8 mouse cellular contexts compared by ENCODE assay signal in the genomic region with DNA sequence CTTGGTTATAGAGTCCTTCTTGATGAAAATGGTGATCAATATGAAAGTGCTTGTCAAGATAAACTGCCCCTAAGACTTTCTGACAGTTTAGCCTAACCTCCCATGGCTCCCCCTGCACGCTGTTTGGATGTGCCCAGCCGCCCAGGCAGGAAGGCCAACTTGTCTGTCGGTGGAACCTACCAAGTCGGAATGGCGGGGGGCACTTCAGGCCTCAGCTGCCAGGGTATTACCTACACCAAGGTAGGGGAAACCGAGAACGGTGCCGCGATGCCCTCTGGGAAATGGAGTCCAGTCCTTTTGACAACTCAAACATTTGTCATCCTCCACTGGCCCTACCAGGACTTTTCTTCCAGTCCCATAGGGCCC. TPM values are rescaled to one million over a fixed set of nuclear protein-coding genes. Genes with fewer than 3 reads are reported as not detected.
A peak's percentile ranks its signal among the peaks of the same experiment; 100 is the strongest.
DNase-seq lines count a peak whose midpoint lies in the region; ATAC-seq and TF ChIP-seq lines count a peak whose summit lies in the region.

No protein-coding gene starts in this region.

- no peak for TF ChIP-seq POLR2A in cortical plate, adult 2 months (IDR thresholded peaks at IDR 0.05; ENCODE audit: extremely low read depth, insufficient read depth, low read length)

- ATAC-seq in activated CD4-positive, CD25-positive, alpha-beta regulatory T cell, adult 4 months, result peak; percentile 76
- ATAC-seq in megakaryocyte progenitor cell, adult 5-6 weeks (replicated peaks; ENCODE audit: poor library complexity), result peak; percentile 90

- peak overlapping the region; percentile 64 for H3K27ac ChIP-seq in cortical plate, adult 2 months (ENCODE audit: insufficient read depth, low read length)

- no peak for TF ChIP-seq CTCF in cortical plate, adult 2 months (IDR thresholded peaks at IDR 0.05; ENCODE audit: extremely low read depth, insufficient read depth, low read length)

- peak; percentile 79 to 81 for DNase-seq in gastrocnemius, adult 8-10 months (ENCODE audit: low spot score in 2 of 2)
- peak; percentile 99 for DNase-seq in induced T-regulatory cell, adult 2 months (ENCODE audit: low read depth)
- peak; percentile 89 to 98 for DNase-seq in left cerebral cortex, adult 9 months (ENCODE audit: low spot score in 2 of 2)
- DNase-seq in right cerebral cortex, postnatal 14 days, result peak; percentile 96
- peak; percentile 93 for DNase-seq in urinary bladder, postnatal 36 days (ENCODE audit: low spot score in 2 of 2)

- H3K4me3 ChIP-seq in cortical plate, adult 2 months (ENCODE audit: insufficient read depth, low read length), result peak overlapping the region; percentile 82

- H3K4me1 ChIP-seq in cortical plate, adult 2 months (ENCODE audit: control insufficient read depth, insufficient read depth, low read length), result peaks cover 3% of the 10 kb centered on the region; the same call in 1 of the 2 replicates

RNA-seq across cellular contexts. Expression of a gene that starts 0.5 kb away (rescaled TPM):
- polyA plus RNA-seq in activated CD4-positive, CD25-positive, alpha-beta regulatory T cell, adult 4 months (2017; shearing (Covaris generic)), result 10 to 100 TPM; 55.5 to 64.8 TPM
- 152 and 178 TPM in 2 replicates for polyA plus RNA-seq in cortical plate, adult 2 months (2012; rRNA removed)
- total RNA-seq in gastrocnemius, adult 8-10 months (2022), result 1 to 10 TPM; 1.5 to 3.4 (median 2.2) TPM
- total RNA-seq in megakaryocyte progenitor cell, adult 5-6 weeks (2015), result 15.8 and 19.9 TPM in 2 replicates
- 27.3 and 34.4 TPM in 2 replicates for total RNA-seq in megakaryocyte progenitor cell, adult 5-6 weeks (2017)

RNA-seq across cellular contexts. Expression of a gene that starts 19.5 kb away (rescaled TPM):
- 1 to 10 TPM; 1.4 to 1.5 TPM for polyA plus RNA-seq in activated CD4-positive, CD25-positive, alpha-beta regulatory T cell, adult 4 months (2017; shearing (Covaris generic))
- polyA plus RNA-seq in cortical plate, adult 2 months (2012; rRNA removed), result 8.2 and 8.3 TPM in 2 replicates
- total RNA-seq in gastrocnemius, adult 8-10 months (2022), result 10 to 100 TPM; 20.7 to 31.4 (median 24.5) TPM
- 0.81 and 0.86 TPM in 2 replicates for total RNA-seq in megakaryocyte progenitor cell, adult 5-6 weeks (2015)
- 0.95 TPM in 1 of 2 replicates, not detected in the other for total RNA-seq in megakaryocyte progenitor cell, adult 5-6 weeks (2017)

RNA-seq across cellular contexts. Expression of a gene that starts 19.6 kb away (rescaled TPM):
- 10 to 100 TPM; 12.9 to 15.5 TPM for polyA plus RNA-seq in activated CD4-positive, CD25-positive, alpha-beta regulatory T cell, adult 4 months (2017; shearing (Covaris generic))
- 34.2 and 35.3 TPM in 2 replicates for polyA plus RNA-seq in cortical plate, adult 2 months (2012; rRNA removed)
- total RNA-seq in gastrocnemius, adult 8-10 months (2022), result 10 to 100 TPM; 10.2 to 11.1 (median 10.5) TPM
- 15.8 and 15.9 TPM in 2 replicates for total RNA-seq in megakaryocyte progenitor cell, adult 5-6 weeks (2015)
- total RNA-seq in megakaryocyte progenitor cell, adult 5-6 weeks (2017), result 15.2 and 26.2 TPM in 2 replicates

RNA-seq across cellular contexts. Expression of a gene that starts 53.7 kb away (rescaled TPM):
- 10 to 100 TPM; 52.5 to 55.7 TPM for polyA plus RNA-seq in activated CD4-positive, CD25-positive, alpha-beta regulatory T cell, adult 4 months (2017; shearing (Covaris generic))
- 37.4 and 41.3 TPM in 2 replicates for polyA plus RNA-seq in cortical plate, adult 2 months (2012; rRNA removed)
- total RNA-seq in gastrocnemius, adult 8-10 months (2022), result 1 to 10 TPM; 1.2 to 3.5 (median 2.0) TPM
- total RNA-seq in megakaryocyte progenitor cell, adult 5-6 weeks (2015), result 11.5 and 11.8 TPM in 2 replicates
- total RNA-seq in megakaryocyte progenitor cell, adult 5-6 weeks (2017), result 7.7 and 10.6 TPM in 2 replicates

Comparison
In these comparisons a context has a peak if more than half of its experiments do, and no peak if none do; other contexts are left out.
1. Peak in every context shown above with its lines: DNase-seq, ATAC-seq, H3K4me3 ChIP-seq and H3K27ac ChIP-seq.
2. RNA of a gene that starts 19.5 kb away (total RNA-seq): 20.7 to 31.4 TPM in gastrocnemius, adult 8-10 months; 0.81 to 0.95 TPM in megakaryocyte progenitor cell, adult 5-6 weeks; every median in the first group is over 10 times any median in the second.